Mouse (Mus musculus): ENCODE measurements around the gene Pard3. TPM values are rescaled to one million over a fixed set of nuclear protein-coding genes. Genes with fewer than 3 reads are reported as not detected.

Gene Pard3
- polyA plus RNA-seq, 1 experiment, result 32.0 TPM

- DNase-seq (ENCODE audit: low spot score), result no peak
These were observed 20.9 kb downstream of the Pard3 start for GRCm38 (mm10) chr8:127084565-127084964.

- no peak for DNase-seq (ENCODE audit: low spot score)
These were observed 23.7 kb downstream of the Pard3 start for GRCm38 (mm10) chr8:127087434-127087833.

- no peak for DNase-seq (ENCODE audit: low spot score)
These were observed 24.7 kb downstream of the Pard3 start for GRCm38 (mm10) chr8:127088372-127088771.

- DNase-seq (ENCODE audit: low spot score), result no peak
These were observed 25.3 kb downstream of the Pard3 start for GRCm38 (mm10) chr8:127089021-127089420.

GRCm38 (mm10) chr8:127090435-127090834 is 26.7 kb downstream of the Pard3 start:
- DNase-seq (ENCODE audit: low spot score), result no peak

- no peak for DNase-seq (ENCODE audit: low spot score)
These were observed 28.2 kb downstream of the Pard3 start for GRCm38 (mm10) chr8:127091936-127092335.

GRCm38 (mm10) chr8:127092383-127093112 is 28.9 kb downstream of the Pard3 start:
- DNase-seq (ENCODE audit: low spot score), result no peak

- no peak for DNase-seq (ENCODE audit: low spot score)
These were observed 29.4 kb downstream of the Pard3 start for GRCm38 (mm10) chr8:127093113-127093426.

GRCm38 (mm10) chr8:127095763-127096162 is 32.1 kb downstream of the Pard3 start:
- no peak for DNase-seq (ENCODE audit: low spot score)

- no peak for DNase-seq (ENCODE audit: low spot score)
These were observed 35.9 kb downstream of the Pard3 start for GRCm38 (mm10) chr8:127099439-127100090.

GRCm38 (mm10) chr8:127103256-127103655 is 39.6 kb downstream of the Pard3 start:
- DNase-seq (ENCODE audit: low spot score), result no peak

GRCm38 (mm10) chr8:127104616-127105015 is 40.9 kb downstream of the Pard3 start:
- DNase-seq (ENCODE audit: low spot score), result no peak

GRCm38 (mm10) chr8:127107928-127108327 is 44.2 kb downstream of the Pard3 start:
- DNase-seq (ENCODE audit: low spot score), result no peak

GRCm38 (mm10) chr8:127113209-127113608 is 49.5 kb downstream of the Pard3 start:
- no peak for DNase-seq (ENCODE audit: low spot score)

- no peak for DNase-seq (ENCODE audit: low spot score)
These were observed 52.1 kb downstream of the Pard3 start for GRCm38 (mm10) chr8:127115837-127116236.

GRCm38 (mm10) chr8:127118373-127118861 is 54.7 kb downstream of the Pard3 start:
- DNase-seq (ENCODE audit: low spot score), result no peak

GRCm38 (mm10) chr8:127123391-127123790 is 59.7 kb downstream of the Pard3 start:
- DNase-seq (ENCODE audit: low spot score), result no peak

- no peak for DNase-seq (ENCODE audit: low spot score)
These were observed 61.1 kb downstream of the Pard3 start for GRCm38 (mm10) chr8:127124795-127125194.

- no peak for DNase-seq (ENCODE audit: low spot score)
These were observed 62.3 kb downstream of the Pard3 start for GRCm38 (mm10) chr8:127125686-127126683.

- no peak for DNase-seq (ENCODE audit: low spot score)
These were observed 65.2 kb downstream of the Pard3 start for GRCm38 (mm10) chr8:127128781-127129396.

- DNase-seq (ENCODE audit: low spot score), result no peak
These were observed 70.6 kb downstream of the Pard3 start for GRCm38 (mm10) chr8:127134327-127134726.

- no peak for DNase-seq (ENCODE audit: low spot score)
These were observed 72.5 kb downstream of the Pard3 start for GRCm38 (mm10) chr8:127136201-127136600.
